Mouse (Mus musculus): ENCODE measurements around the gene Gm20388. TPM values are rescaled to one million over a fixed set of nuclear protein-coding genes. Genes with fewer than 3 reads are reported as not detected.

Gm20388 gene
- polyA plus RNA-seq, 1 experiment from 2014 or later = not detected

- H3K4me2 ChIP-seq = no peak overlapping the region
- no peak overlapping the region for H3K27ac ChIP-seq (replicated peaks)
- H3K4me3 ChIP-seq = no peak overlapping the region
- no peaks in the 10 kb centered on the region for H3K36me3 ChIP-seq
- H3K9ac ChIP-seq = no peak overlapping the region
- 71% methylated on average over 3 of the region's 3 CpGs for WGBS
- peaks cover 4% of the 10 kb centered on the region; the same call in 1 of the 2 replicates for H3K9me3 ChIP-seq
- no peak for ATAC-seq (ENCODE audit: extremely low read depth, insufficient number of reproducible peaks, low FRiP score, low TSS enrichment)
- peaks cover 20% of the 10 kb centered on the region for H3K4me1 ChIP-seq
- H3K27me3 ChIP-seq (replicated peaks) = peaks cover 25% of the 10 kb centered on the region
These were observed 3426.8 kb downstream of the Gm20388 start for GRCm38 (mm10) chr8:123337475-123337874.

DNA sequence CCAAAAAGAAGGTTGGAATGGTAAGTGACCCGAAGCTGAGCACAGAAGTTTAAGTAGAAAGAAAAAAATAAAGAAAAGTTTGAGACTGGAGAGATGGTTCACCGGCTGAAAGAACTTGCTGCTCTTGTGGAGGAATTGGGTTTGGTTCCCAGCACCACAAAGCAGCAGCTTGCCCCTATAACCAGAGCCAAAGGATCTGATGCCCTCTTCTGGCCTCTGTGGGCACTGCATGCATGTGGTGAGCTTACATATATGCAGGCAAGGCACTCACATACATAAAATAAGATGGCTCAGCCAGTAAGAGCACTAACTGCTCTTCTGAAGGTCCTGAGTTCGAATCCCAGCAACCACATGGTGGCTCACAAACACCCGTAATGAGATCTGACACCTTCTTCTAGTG, 3429.4 kb downstream of the Gm20388 start:
- no peaks in the 10 kb centered on the region for H3K36me3 ChIP-seq
- no peak overlapping the region for H3K4me3 ChIP-seq
- H3K4me2 ChIP-seq = no peak overlapping the region
- H3K4me1 ChIP-seq = peaks cover 13% of the 10 kb centered on the region
- 0 out of 2 replicates have a peak, but pooled peaks cover 4% of the 10 kb centered on the region for H3K27me3 ChIP-seq (replicated peaks)
- no peak overlapping the region for H3K27ac ChIP-seq (replicated peaks)
- 84% methylated on average over 4 of the region's 4 CpGs for WGBS
- ATAC-seq (ENCODE audit: extremely low read depth, insufficient number of reproducible peaks, low FRiP score, low TSS enrichment) = no peak
- H3K9me3 ChIP-seq = peaks cover 4% of the 10 kb centered on the region; the same call in 1 of the 2 replicates
- no peak overlapping the region for H3K9ac ChIP-seq

- ATAC-seq (ENCODE audit: extremely low read depth, insufficient number of reproducible peaks, low FRiP score, low TSS enrichment) = no peak
- H3K4me2 ChIP-seq = no peak overlapping the region
These were observed 3430.7 kb downstream of the Gm20388 start for GRCm38 (mm10) chr8:123341040-123342015.

DNA sequence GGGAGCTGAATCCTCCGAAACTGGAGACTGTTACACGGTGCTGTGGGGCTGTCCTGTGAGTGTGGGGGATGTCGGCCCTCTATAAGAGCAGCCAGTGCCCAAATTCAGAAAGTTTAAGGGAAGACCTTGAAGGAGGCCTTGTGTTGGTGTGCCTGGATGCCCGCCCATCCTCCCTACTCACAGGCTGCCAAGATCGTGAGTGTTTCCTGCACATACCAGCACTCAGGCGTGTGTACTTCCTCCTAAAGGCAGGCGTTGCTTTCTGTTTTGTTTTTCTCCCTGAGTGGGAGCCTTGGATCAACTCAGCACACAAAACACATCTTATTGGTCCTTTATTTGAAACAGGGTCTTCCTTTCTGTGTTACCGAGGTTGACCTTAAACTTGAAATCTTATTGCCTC, 3431.6 kb downstream of the Gm20388 start:
- WGBS = 70% methylated on average over 8 of the region's 8 CpGs
- no peak overlapping the region for H3K27ac ChIP-seq (replicated peaks)
- no peak overlapping the region for H3K4me2 ChIP-seq
- H3K4me1 ChIP-seq = peaks cover 13% of the 10 kb centered on the region
- no peaks in the 10 kb centered on the region for H3K27me3 ChIP-seq (replicated peaks)
- no peak overlapping the region for H3K9ac ChIP-seq
- no peaks in the 10 kb centered on the region for H3K36me3 ChIP-seq
- H3K4me3 ChIP-seq = no peak overlapping the region
- H3K9me3 ChIP-seq = peaks cover 4% of the 10 kb centered on the region; the same call in 1 of the 2 replicates
- no peak for ATAC-seq (ENCODE audit: extremely low read depth, insufficient number of reproducible peaks, low FRiP score, low TSS enrichment)

More at GRCm38 (mm10) chr8:123341040-123342015, 3430.7 kb downstream of the Gm20388 start:
- Histone ChIP-seq H3K9ac (no peak overlapping the region), H3K36me3 (no peaks in the 10 kb centered on the region), H3K27me3 (replicated peaks) (no peaks in the 10 kb centered on the region), H3K4me1 (peaks cover 13% of the 10 kb centered on the region), H3K4me3 (no peak overlapping the region), H3K9me3 (peaks cover 4% of the 10 kb centered on the region; the same call in 1 of the 2 replicates), H3K27ac (replicated peaks) (no peak overlapping the region)
- WGBS = 78% methylated on average over 27 of the region's 27 CpGs

DNA sequence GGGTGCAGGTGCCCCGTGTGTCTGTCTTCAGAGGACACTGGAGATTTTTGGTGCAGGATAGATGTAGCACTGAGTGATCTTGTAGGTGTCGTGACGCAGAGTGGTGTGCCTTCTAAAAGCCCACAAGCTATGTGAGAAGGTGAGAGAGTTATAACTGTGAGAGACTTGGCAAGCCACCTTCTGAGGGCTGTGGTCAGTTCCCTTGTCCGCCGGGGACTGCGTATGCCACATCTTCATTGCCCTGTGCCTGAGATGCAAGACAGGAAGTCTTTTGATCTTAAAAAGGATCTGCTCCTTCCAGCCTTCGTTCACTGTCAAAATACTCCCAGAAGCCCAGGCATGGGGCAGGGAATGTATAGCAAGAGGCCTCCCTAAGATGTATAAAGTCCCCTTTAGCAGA, 3432.3 kb downstream of the Gm20388 start:
- Histone ChIP-seq H3K4me2 (no peak overlapping the region), H3K9me3 (peaks cover 4% of the 10 kb centered on the region; the same call in 1 of the 2 replicates), H3K27ac (replicated peaks) (no peak overlapping the region), H3K36me3 (no peaks in the 10 kb centered on the region), H3K4me1 (peaks cover 18% of the 10 kb centered on the region), H3K27me3 (replicated peaks) (no peaks in the 10 kb centered on the region), H3K9ac (no peak overlapping the region), H3K4me3 (no peak overlapping the region)
- ATAC-seq (ENCODE audit: extremely low read depth, insufficient number of reproducible peaks, low FRiP score, low TSS enrichment) = no peak
- WGBS = 77% methylated on average over 7 of the region's 7 CpGs

- Histone ChIP-seq H3K4me1 (peaks cover 23% of the 10 kb centered on the region), H3K4me2 (no peak overlapping the region), H3K27ac (replicated peaks) (no peak overlapping the region), H3K36me3 (no peaks in the 10 kb centered on the region), H3K27me3 (replicated peaks) (no peaks in the 10 kb centered on the region), H3K9me3 (peaks cover 4% of the 10 kb centered on the region; the same call in 1 of the 2 replicates), H3K9ac (no peak overlapping the region), H3K4me3 (no peak overlapping the region)
- ATAC-seq (ENCODE audit: extremely low read depth, insufficient number of reproducible peaks, low FRiP score, low TSS enrichment) = no peak
- WGBS = 67% methylated on average over 12 of the region's 12 CpGs
These were observed 3432.8 kb downstream of the Gm20388 start for GRCm38 (mm10) chr8:123343422-123343821.

DNA sequence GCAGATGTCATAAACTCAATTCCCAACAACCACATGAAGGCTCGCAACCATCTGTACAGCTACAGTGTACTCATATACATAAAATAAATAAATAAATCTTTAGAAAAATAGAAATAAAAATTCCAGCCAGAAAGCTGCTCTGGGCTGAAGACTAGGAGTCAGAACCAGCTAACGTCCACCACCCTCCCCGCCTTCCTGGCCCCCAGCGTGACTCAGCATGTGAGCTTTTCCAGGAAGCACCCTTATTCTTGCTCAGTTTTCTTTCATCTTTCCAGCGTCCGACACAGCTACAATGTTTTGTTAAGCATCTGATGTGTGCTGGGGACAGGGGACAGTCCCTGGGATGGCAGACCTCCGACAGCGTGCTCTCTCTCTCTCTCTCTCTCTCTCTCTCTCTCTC, 3434.5 kb downstream of the Gm20388 start:
- peaks cover under 1% of the 10 kb centered on the region; the same call in 1 of the 2 replicates for H3K9me3 ChIP-seq
- no peak overlapping the region for H3K4me3 ChIP-seq
- H3K27me3 ChIP-seq (replicated peaks) = no peaks in the 10 kb centered on the region
- no peak overlapping the region for H3K4me2 ChIP-seq
- no peak overlapping the region for H3K27ac ChIP-seq (replicated peaks)
- 60% methylated on average over 8 of the region's 8 CpGs for WGBS
- no peak overlapping the region for H3K9ac ChIP-seq
- H3K4me1 ChIP-seq = peaks cover 40% of the 10 kb centered on the region
- ATAC-seq (ENCODE audit: extremely low read depth, insufficient number of reproducible peaks, low FRiP score, low TSS enrichment) = no peak
- no peaks in the 10 kb centered on the region for H3K36me3 ChIP-seq

- Histone ChIP-seq H3K4me1 (peaks cover 42% of the 10 kb centered on the region), H3K27me3 (replicated peaks) (no peaks in the 10 kb centered on the region), H3K9me3 (no peaks in the 10 kb centered on the region), H3K9ac (no peak overlapping the region), H3K36me3 (no peaks in the 10 kb centered on the region), H3K27ac (replicated peaks) (no peak overlapping the region), H3K4me2 (no peak overlapping the region), H3K4me3 (no peak overlapping the region)
- no peak for ATAC-seq (ENCODE audit: extremely low read depth, insufficient number of reproducible peaks, low FRiP score, low TSS enrichment)
- 80% methylated on average over 6 of the region's 6 CpGs for WGBS
These were observed 3435.2 kb downstream of the Gm20388 start for GRCm38 (mm10) chr8:123345856-123346255.

DNA sequence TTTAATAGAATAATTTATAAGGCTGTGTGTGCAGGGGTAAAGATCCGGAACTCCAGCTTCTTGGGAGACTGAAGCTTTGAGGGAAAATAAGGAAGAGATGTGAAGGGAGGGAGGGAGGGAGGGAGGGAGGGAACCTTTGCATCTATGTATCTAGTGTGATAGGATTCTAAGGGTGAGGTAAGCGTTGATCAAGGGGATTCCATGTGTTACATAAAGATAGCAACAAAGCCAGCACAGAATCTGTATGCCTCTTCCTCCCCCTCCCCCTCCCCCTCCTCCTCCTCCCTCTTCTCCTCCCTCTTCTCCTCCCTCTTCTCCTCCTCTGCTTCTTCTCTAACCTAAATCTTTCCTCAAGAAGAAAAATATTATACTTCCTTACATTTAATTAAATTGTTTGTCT, 3436.7 kb downstream of the Gm20388 start:
- Histone ChIP-seq H3K9ac (no peak overlapping the region), H3K36me3 (no peaks in the 10 kb centered on the region), H3K27me3 (replicated peaks) (0 out of 2 replicates have a peak, but pooled peaks cover 2% of the 10 kb centered on the region), H3K27ac (replicated peaks) (0 out of 2 replicates have a peak overlapping the region, but pooled peaks have one; percentile 38), H3K4me1 (peaks cover 42% of the 10 kb centered on the region), H3K9me3 (no peaks in the 10 kb centered on the region), H3K4me2 (no peak overlapping the region), H3K4me3 (no peak overlapping the region)
- WGBS = 55% methylated on average over 2 of the region's 2 CpGs
- no peak for ATAC-seq (ENCODE audit: extremely low read depth, insufficient number of reproducible peaks, low FRiP score, low TSS enrichment)

GRCm38 (mm10) chr8:123348237-123348843, 3437.7 kb downstream of the Gm20388 start:
- Histone ChIP-seq H3K4me3 (no peak overlapping the region), H3K36me3 (no peaks in the 10 kb centered on the region), H3K4me1 (peaks cover 36% of the 10 kb centered on the region), H3K9ac (no peak overlapping the region), H3K4me2 (no peak overlapping the region), H3K9me3 (no peaks in the 10 kb centered on the region), H3K27me3 (replicated peaks) (peaks cover 12% of the 10 kb centered on the region), H3K27ac (replicated peaks) (peak overlapping the region; percentile 38)
- WGBS = 23% methylated on average over 9 of the region's 9 CpGs
- ATAC-seq (ENCODE audit: extremely low read depth, insufficient number of reproducible peaks, low FRiP score, low TSS enrichment) = peak; percentile 39; the same call in 1 of the 2 replicates

GRCm38 (mm10) chr8:123349073-123349472, 3438.4 kb downstream of the Gm20388 start:
- WGBS = 73% methylated on average over 4 of the region's 4 CpGs
- Histone ChIP-seq H3K27ac (replicated peaks) (0 out of 2 replicates have a peak overlapping the region, but pooled peaks have one; percentile 25), H3K9ac (no peak overlapping the region), H3K36me3 (no peaks in the 10 kb centered on the region), H3K9me3 (no peaks in the 10 kb centered on the region), H3K27me3 (replicated peaks) (peaks cover 19% of the 10 kb centered on the region), H3K4me3 (no peak overlapping the region), H3K4me1 (peaks cover 29% of the 10 kb centered on the region), H3K4me2 (no peak overlapping the region)
- ATAC-seq (ENCODE audit: extremely low read depth, insufficient number of reproducible peaks, low FRiP score, low TSS enrichment) = no peak

Measured in heart, embryonic 13.5 days (tissue).